Mouse (Mus musculus) G1E (cell line): ENCODE results near the gene Scfd2. TPM values are rescaled to one million over a fixed set of nuclear protein-coding genes. Genes with fewer than 3 reads are reported as not detected.

Experiments
- ATAC-seq: 2 replicates; pipeline ENCODE4 v1.8.0; 2016; ENCODE audit warnings: mild to moderate bottlenecking; ENCODE audit not compliant: insufficient number of reproducible peaks, poor library complexity, low FRiP score, severe bottlenecking; ENCODE audit errors: extremely low read depth
- DNase-seq: peaks from one replicate; pipeline ENCODE4 v3.0.0; 2012; ENCODE audit warnings: low spot score
- H3K27me3 ChIP-seq: 2 replicates; pipeline ENCODE4 v1.6.1; 2012; ENCODE audit warnings: mild to moderate bottlenecking, low read length, inconsistent platforms; ENCODE audit not compliant: insufficient read depth
- H3K36me3 ChIP-seq: replicated peaks from 2 replicates; pipeline ENCODE3; 2012; ENCODE audit warnings: mild to moderate bottlenecking, inconsistent platforms
- H3K4me1 ChIP-seq: 2 replicates; pipeline ENCODE4 v1.6.1; 2012; ENCODE audit warnings: low read depth, low read length, inconsistent platforms, mixed read lengths; ENCODE audit not compliant: insufficient read depth
- H3K4me3 ChIP-seq: 2 replicates; pipeline ENCODE4 v1.5.1; 2012; ENCODE audit warnings: low read depth, mild to moderate bottlenecking, inconsistent platforms, low read length, moderate library complexity, mixed read lengths
- H3K9me3 ChIP-seq: replicated peaks from 2 replicates; pipeline ENCODE4 v1.6.1; 2012; ENCODE audit warnings: inconsistent platforms
- CTCF ChIP-seq: IDR thresholded peaks from 2 replicates; pipeline ENCODE4 v1.5.1; 2012; ENCODE audit warnings: low read depth, low read length, inconsistent platforms, mixed read lengths
- GATA1 ChIP-seq: IDR thresholded peaks from 2 replicates; pipeline ENCODE4 v1.6.1; 2012; ENCODE audit warnings: borderline replicate concordance, low read length, inconsistent platforms, mixed read lengths
- GATA2 ChIP-seq: IDR thresholded peaks from 2 replicates; pipeline ENCODE4 v1.6.1; 2012; ENCODE audit warnings: low read depth, low read length, inconsistent platforms, borderline replicate concordance
- POLR2AphosphoS5 ChIP-seq: IDR thresholded peaks from 2 replicates; pipeline ENCODE4 v1.6.1; 2012; ENCODE audit warnings: low read depth, low read length, inconsistent platforms; ENCODE audit not compliant: insufficient replicate concordance
- TAL1 ChIP-seq: conservative IDR thresholded peaks from 2 replicates; pipeline ENCODE4 v1.6.1; 2012; ENCODE audit warnings: low read depth, low read length, inconsistent platforms, mixed read lengths
- polyA plus RNA-seq: library from polyadenylated mRNA; stranded (reverse); fragments of >175 nt; gene quantifications from 2 replicates; pipeline ENCODE4 v1.2.3, GENCODE M21; 2012
- total RNA-seq, 2 experiments: library from RNA; stranded (forward) in 1 of 2; stranded (reverse) in 1 of 2; fragments of 200-1000 nt in 1 of 2; fragments of >200 nt in 1 of 2; fragmentation: Nextera tagmentation in 1 of 2; gene quantifications; 2 replicates each; pipeline ENCODE4 v1.2.3; 2014 to 2017

The Scfd2 gene
- total and polyA plus RNA-seq, 3 experiments, result 5.1 to 12.3 (median 8.9) TPM

- Histone ChIP-seq H3K4me1 (peaks cover 8% of the 10 kb centered on the region), H3K36me3 (no peaks in the 10 kb centered on the region), H3K9me3 (no peaks in the 10 kb centered on the region), H3K27me3 (no peaks in the 10 kb centered on the region; the same call in 1 of the 2 replicates), H3K4me3 (no peak overlapping the region)
- ATAC-seq, result no peak
- no peak for DNase-seq
- TF ChIP-seq POLR2AphosphoS5 (no peak), CTCF (no peak), GATA2 (no peak), TAL1 (no peak), GATA1 (no peak)
Observed at GRCm38 (mm10) chr5:74283545-74283944, 248.0 kb downstream of the Scfd2 start.

GRCm38 (mm10) chr5:74281480-74281879 lies 250.1 kb downstream of the Scfd2 start:
- H3K4me3 ChIP-seq, result no peak overlapping the region
- H3K4me1 ChIP-seq, result peaks cover 8% of the 10 kb centered on the region
- ATAC-seq (no peak), DNase-seq (no peak)
- no peaks in the 10 kb centered on the region for H3K9me3 ChIP-seq
- TF ChIP-seq GATA1 (no peak), CTCF (no peak), TAL1 (no peak), GATA2 (no peak), POLR2AphosphoS5 (no peak)
- peaks cover 3% of the 10 kb centered on the region for H3K36me3 ChIP-seq
- no peaks in the 10 kb centered on the region; the same call in 1 of the 2 replicates for H3K27me3 ChIP-seq

GRCm38 (mm10) chr5:74279673-74280072 lies 251.9 kb downstream of the Scfd2 start:
- Histone ChIP-seq H3K36me3 (peaks cover 3% of the 10 kb centered on the region), H3K4me3 (no peak overlapping the region), H3K27me3 (no peaks in the 10 kb centered on the region; the same call in 1 of the 2 replicates), H3K9me3 (no peaks in the 10 kb centered on the region), H3K4me1 (no peaks in the 10 kb centered on the region)
- TF ChIP-seq GATA1 (no peak), CTCF (no peak), TAL1 (no peak), POLR2AphosphoS5 (no peak)
- DNase-seq, result no peak
- ATAC-seq, result no peak

- ATAC-seq, result no peak
- no peaks in the 10 kb centered on the region for H3K9me3 ChIP-seq
- H3K27me3 ChIP-seq, result peaks cover 6% of the 10 kb centered on the region; the same call in 1 of the 2 replicates
- no peak for DNase-seq
- H3K36me3 ChIP-seq, result peaks cover 3% of the 10 kb centered on the region
- no peaks in the 10 kb centered on the region; the same call in 1 of the 2 replicates for H3K4me1 ChIP-seq
- TF ChIP-seq POLR2AphosphoS5 (no peak), GATA1 (no peak), CTCF (no peak), TAL1 (no peak), GATA2 (no peak)
- no peak overlapping the region for H3K4me3 ChIP-seq
Observed at GRCm38 (mm10) chr5:74278428-74278827, 253.1 kb downstream of the Scfd2 start.

- H3K27me3 ChIP-seq, result peaks cover 6% of the 10 kb centered on the region; the same call in 1 of the 2 replicates
- H3K4me3 ChIP-seq, result no peak overlapping the region
- DNase-seq (peak; percentile 13), ATAC-seq (0 out of 2 replicates have a peak, but pooled peaks have one; percentile 34)
- no peaks in the 10 kb centered on the region for H3K9me3 ChIP-seq
- no peak for TF ChIP-seq GATA1
- no peak for TF ChIP-seq POLR2AphosphoS5
- TF ChIP-seq CTCF, result peak; percentile 41; the same call in 1 of the 2 replicates
- TF ChIP-seq TAL1, result no peak
- TF ChIP-seq GATA2, result no peak
- no peaks in the 10 kb centered on the region; the same call in 1 of the 2 replicates for H3K4me1 ChIP-seq
- peaks cover 3% of the 10 kb centered on the region for H3K36me3 ChIP-seq
Observed at GRCm38 (mm10) chr5:74277712-74278111, 253.8 kb downstream of the Scfd2 start.

- DNase-seq (no peak), ATAC-seq (no peak)
- Histone ChIP-seq H3K4me1 (no peaks in the 10 kb centered on the region; the same call in 1 of the 2 replicates), H3K9me3 (no peaks in the 10 kb centered on the region), H3K36me3 (peaks cover 3% of the 10 kb centered on the region), H3K4me3 (no peak overlapping the region), H3K27me3 (peaks cover 6% of the 10 kb centered on the region; the same call in 1 of the 2 replicates)
- no peak for TF ChIP-seq TAL1
Observed at GRCm38 (mm10) chr5:74277216-74277615, 254.3 kb downstream of the Scfd2 start.
